Comparison of ENCODE assay signal across 26 mouse cellular contexts in genomic region chr6:99427301-99427700, GRCm38 (mm10).
DNase-seq lines count a peak whose midpoint lies in the region; ATAC-seq and TF ChIP-seq lines count a peak whose summit lies in the region.
"Had no signal": no experiment of that assay in that cellular context is flagged by ENCODE, and none has a peak within 500 bp of the region (broad histone marks: within the 10 kb centered on the region; RNA-seq: fewer than 3 reads in every experiment).

No protein-coding gene starts in this region.

- H3K27me3 ChIP-seq in spleen, adult 2 months (ENCODE audit: control insufficient read depth, insufficient read depth, low read length), result no peaks in the 10 kb centered on the region
- no peaks in the 10 kb centered on the region for H3K27me3 ChIP-seq in stomach, postnatal 0 days (ENCODE audit: control insufficient read depth, insufficient read depth, low read length)
- no peaks in the 10 kb centered on the region for H3K27me3 ChIP-seq in heart, embryonic 10.5 days (ENCODE audit: insufficient read depth, poor library complexity, severe bottlenecking)
- H3K27me3 ChIP-seq: embryonic facial prominence, embryonic 13.5 days; forebrain, embryonic 13.5 days; hindbrain, embryonic 13.5 days; intestine, embryonic 15.5 days; Patski had no signal

- H3K4me3 ChIP-seq in spleen, adult 2 months (ENCODE audit: extremely low read depth, insufficient read depth, insufficient read length), result no peak overlapping the region
- H3K4me3 ChIP-seq in stomach, postnatal 0 days (ENCODE audit: low read depth, low read length), result no peak overlapping the region
- no peak overlapping the region for H3K4me3 ChIP-seq in heart, embryonic 10.5 days
- H3K4me3 ChIP-seq: embryonic facial prominence, embryonic 10.5 days; embryonic facial prominence, embryonic 13.5 days; erythroblast, embryonic 14.5 days; forebrain, embryonic 10.5 days; forebrain, embryonic 13.5 days; hindbrain, embryonic 13.5 days; intestine, embryonic 15.5 days had no signal

- 0 out of 2 replicates have a peak, but pooled peaks have one; percentile 18 for ATAC-seq in granulocyte monocyte progenitor cell, adult 5-6 weeks (replicated peaks; ENCODE audit: poor library complexity, severe bottlenecking)
- peak; percentile 10; the same call in 1 of the 2 replicates for ATAC-seq in stomach, postnatal 0 days (ENCODE audit: low FRiP score, low TSS enrichment)
- ATAC-seq: forebrain, embryonic 13.5 days; forebrain, embryonic 16.5 days; hindbrain, embryonic 16.5 days; intestine, embryonic 15.5 days; Patski had no signal

- 86% methylated on average over 4 of the region's 4 CpGs for WGBS in spleen, adult 2 months
- 69% methylated on average over 4 of the region's 4 CpGs for WGBS in stomach, postnatal 0 days
- 91% methylated on average over 4 of the region's 4 CpGs for WGBS in heart, embryonic 10.5 days

- no peak overlapping the region for H3K9ac ChIP-seq in stomach, postnatal 0 days (ENCODE audit: low read length)
- H3K9ac ChIP-seq: embryonic facial prominence, embryonic 13.5 days; forebrain, embryonic 13.5 days; hindbrain, embryonic 13.5 days; intestine, embryonic 15.5 days had no signal

- DNase-seq in spleen, adult 2 months (ENCODE audit: low read depth in 1 of 2, low spot score in 2 of 2), result no peak
- DNase-seq in spleen, adult 18-20 months, result no peak
- peak; percentile 72 for DNase-seq in NIH3T3 (ENCODE audit: low read depth)
- DNase-seq in stomach, postnatal 0 days (ENCODE audit: low spot score), result no peak
- DNase-seq in heart, embryonic 10.5 days (ENCODE audit: low spot score), result no peak
- no peak for DNase-seq in heart, adult 18-20 months
- DNase-seq: adrenal gland, postnatal 10 days; adrenal gland, postnatal 36 days; cerebellum, adult 18-20 months; cerebellum, postnatal 10 days; cerebellum, postnatal 36 days; embryo, embryonic 11 days; gastrocnemius, postnatal 10 days; gastrocnemius, postnatal 36 days; heart, adult 11 months had no signal

- no peak for TF ChIP-seq CTCF in spleen, adult 2 months (IDR thresholded peaks at IDR 0.05; ENCODE audit: extremely low read depth, insufficient read depth, insufficient read length, insufficient replicate concordance)
- TF ChIP-seq CTCF in stomach, postnatal 0 days (IDR thresholded peaks at IDR 0.05; ENCODE audit: low read depth), result no peak

- peak overlapping the region; percentile 75; the same call in 1 of the 2 replicates for H3K27ac ChIP-seq in spleen, adult 2 months (ENCODE audit: insufficient read depth, low read length)
- H3K27ac ChIP-seq in stomach, postnatal 0 days (replicated peaks), result no peak overlapping the region
- no peak overlapping the region for H3K27ac ChIP-seq in heart, embryonic 10.5 days
- H3K27ac ChIP-seq: embryonic facial prominence, embryonic 10.5 days; embryonic facial prominence, embryonic 13.5 days; forebrain, embryonic 10.5 days; forebrain, embryonic 13.5 days; hindbrain, embryonic 13.5 days; intestine, embryonic 15.5 days had no signal

- H3K4me2 ChIP-seq in stomach, postnatal 0 days (replicated peaks; ENCODE audit: low read depth), result no peak overlapping the region
- H3K4me2 ChIP-seq: embryonic facial prominence, embryonic 13.5 days; forebrain, embryonic 13.5 days; hindbrain, embryonic 13.5 days; intestine, embryonic 15.5 days had no signal

- peaks cover 13% of the 10 kb centered on the region; the same call in 1 of the 2 replicates for H3K4me1 ChIP-seq in spleen, adult 2 months (ENCODE audit: control insufficient read depth, insufficient read depth, insufficient read length)
- H3K4me1 ChIP-seq in stomach, postnatal 0 days (replicated peaks; ENCODE audit: control insufficient read depth, insufficient read depth), result no peaks in the 10 kb centered on the region
- 0 out of 2 replicates have a peak, but pooled peaks cover 6% of the 10 kb centered on the region for H3K4me1 ChIP-seq in heart, embryonic 10.5 days
- H3K4me1 ChIP-seq: embryonic facial prominence, embryonic 10.5 days; forebrain, embryonic 10.5 days had no signal

- H3K36me3 ChIP-seq in spleen, adult 2 months (ENCODE audit: control insufficient read depth, insufficient read depth, low read length), result no peaks in the 10 kb centered on the region
- no peaks in the 10 kb centered on the region for H3K36me3 ChIP-seq in stomach, postnatal 0 days (ENCODE audit: control insufficient read depth, insufficient read depth, low read length)
- H3K36me3 ChIP-seq in heart, embryonic 10.5 days, result no peaks in the 10 kb centered on the region
- H3K36me3 ChIP-seq: embryonic facial prominence, embryonic 13.5 days; hindbrain, embryonic 13.5 days; intestine, embryonic 15.5 days had no signal

- TF ChIP-seq EP300 in stomach, postnatal 0 days (optimal IDR thresholded peaks at IDR 0.05), result no peak

- no peaks in the 10 kb centered on the region for H3K9me3 ChIP-seq in stomach, postnatal 0 days (ENCODE audit: control insufficient read depth, low read length)
- no peaks in the 10 kb centered on the region for H3K9me3 ChIP-seq in heart, embryonic 10.5 days
- H3K9me3 ChIP-seq: embryonic facial prominence, embryonic 10.5 days; embryonic facial prominence, embryonic 13.5 days; forebrain, embryonic 10.5 days; forebrain, embryonic 13.5 days; hindbrain, embryonic 13.5 days; intestine, embryonic 15.5 days had no signal

- no peak for TF ChIP-seq POLR2A in spleen, adult 2 months (IDR thresholded peaks at IDR 0.05; ENCODE audit: low read depth, low read length)
